Mouse (Mus musculus): ENCODE data around the gene Ifna6.

DNA sequence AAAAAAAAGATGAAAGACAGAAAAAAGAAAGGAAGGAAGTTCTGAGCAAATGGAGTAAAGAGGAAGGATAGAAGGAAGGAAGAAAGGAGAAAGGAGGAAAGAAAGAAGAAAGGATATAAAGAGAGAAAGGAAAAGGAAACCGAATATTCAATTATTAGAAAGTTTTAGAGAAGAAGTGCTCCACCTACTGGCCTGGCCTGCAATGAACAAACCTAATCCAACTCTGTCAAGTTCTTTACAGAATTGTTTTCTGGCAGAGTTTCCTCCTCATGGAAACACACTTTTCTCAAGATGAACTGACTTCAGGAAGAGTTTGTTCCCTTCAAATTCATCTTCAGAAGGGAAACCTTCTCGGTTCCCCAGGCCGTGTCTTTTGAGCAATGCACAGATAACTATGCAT lies 11.6 kb downstream of the Ifna6 start:
- TF ChIP-seq CTCF (IDR thresholded peaks at IDR 0.05; ENCODE audit: insufficient read depth, low read length) (no peak), POLR2A (IDR thresholded peaks at IDR 0.05; ENCODE audit: borderline replicate concordance, extremely low read depth, low read depth, low read length) (no peak)
